Mouse (Mus musculus) spleen, adult 2 months (tissue): ENCODE measurements around the gene Dpysl5. TPM values are rescaled to one million over a fixed set of nuclear protein-coding genes. Genes with fewer than 3 reads are reported as not detected.

ENCODE experiments used
- DNase-seq, 2 experiments: peaks; one replicate each; pipeline versions ENCODE4 v3.0.0 to v3.0.0-alpha.2; 2012 to 2021; ENCODE audit warnings: low spot score in 2 of 2, low read depth in 1 of 2
- H3K27ac ChIP-seq: fragments of 200-500 bp; 2 replicates; pipeline ENCODE4 v1.5.1; 2012; ENCODE audit warnings: low read length, inconsistent platforms; ENCODE audit not compliant: insufficient read depth
- H3K27me3 ChIP-seq: fragments of 200-500 bp; 2 replicates; pipeline ENCODE4 v1.6.1; 2012; ENCODE audit warnings: mild to moderate bottlenecking, moderate library complexity, low read length, inconsistent platforms; ENCODE audit not compliant: control insufficient read depth, insufficient read depth
- H3K36me3 ChIP-seq: fragments of 200-500 bp; 2 replicates; pipeline ENCODE4 v1.6.1; 2012; ENCODE audit warnings: mild to moderate bottlenecking, low read length, inconsistent platforms; ENCODE audit not compliant: control insufficient read depth, insufficient read depth
- H3K4me1 ChIP-seq: fragments of 200-500 bp; 2 replicates; pipeline ENCODE4 v1.6.1; 2011; ENCODE audit warnings: inconsistent platforms; ENCODE audit not compliant: control insufficient read depth, insufficient read depth, insufficient read length
- H3K4me3 ChIP-seq: fragments of 200-500 bp; 2 replicates; pipeline ENCODE4 v1.5.1; 2011; ENCODE audit warnings: mild to moderate bottlenecking, inconsistent platforms; ENCODE audit not compliant: insufficient read depth, insufficient read length; ENCODE audit errors: extremely low read depth
- CTCF ChIP-seq: fragments of 200-500 bp; IDR thresholded peaks from 2 replicates; pipeline ENCODE4 v1.5.1; 2011; ENCODE audit warnings: mild to moderate bottlenecking, inconsistent platforms; ENCODE audit not compliant: insufficient read depth, insufficient read length, insufficient replicate concordance; ENCODE audit errors: extremely low read depth
- POLR2A ChIP-seq: fragments of 200-500 bp; IDR thresholded peaks from 2 replicates; pipeline ENCODE4 v1.6.1; 2011; ENCODE audit warnings: low read depth, low read length, inconsistent platforms
- WGBS: fragments of 180-500 bp; shearing (Covaris S2); methylation state at CpG from one replicate; pipeline ENCODE4 v1.1.7; 2018; 5-methylcytosine and 5-hydroxymethylcytosine counted together
- polyA plus RNA-seq: library from polyadenylated mRNA; depleted of rRNA; stranded (reverse); fragments of >200 nt; gene quantifications from 2 replicates; pipeline ENCODE4 v1.2.3, GENCODE M21; 2012

The Dpysl5 gene
- polyA plus RNA-seq, 1 experiment, result 0.06 TPM

DNA sequence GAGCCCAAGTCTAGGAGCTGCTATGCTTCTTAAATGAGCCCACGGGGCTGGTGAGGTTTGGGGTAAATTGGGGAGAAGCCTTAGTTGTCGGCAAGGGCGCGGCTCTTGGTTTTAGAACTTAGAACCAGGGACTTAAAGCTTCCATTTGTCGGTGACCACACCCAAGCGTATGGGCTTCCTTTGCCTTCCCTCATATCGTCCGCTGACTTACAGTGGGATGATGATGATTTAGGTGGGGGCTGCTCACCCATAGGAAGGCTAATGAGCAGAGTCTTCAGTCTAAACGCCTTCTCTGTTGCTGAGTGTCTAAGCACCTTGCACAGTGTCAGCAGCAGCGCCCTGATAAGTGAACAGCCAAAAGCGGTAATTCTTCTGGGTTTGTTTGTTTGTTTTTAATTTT lies 2.3 kb downstream of the Dpysl5 start:
- TF ChIP-seq CTCF, result no peak
- no peak for TF ChIP-seq POLR2A
- DNase-seq, result no peak
- H3K27me3 ChIP-seq, result peaks cover 23% of the 10 kb centered on the region
- WGBS, result 21% methylated on average over 11 of the region's 11 CpGs
- H3K4me3 ChIP-seq, result no peak overlapping the region
- H3K27ac ChIP-seq, result no peak overlapping the region
- H3K4me1 ChIP-seq, result peaks cover 12% of the 10 kb centered on the region
- no peaks in the 10 kb centered on the region for H3K36me3 ChIP-seq

DNA sequence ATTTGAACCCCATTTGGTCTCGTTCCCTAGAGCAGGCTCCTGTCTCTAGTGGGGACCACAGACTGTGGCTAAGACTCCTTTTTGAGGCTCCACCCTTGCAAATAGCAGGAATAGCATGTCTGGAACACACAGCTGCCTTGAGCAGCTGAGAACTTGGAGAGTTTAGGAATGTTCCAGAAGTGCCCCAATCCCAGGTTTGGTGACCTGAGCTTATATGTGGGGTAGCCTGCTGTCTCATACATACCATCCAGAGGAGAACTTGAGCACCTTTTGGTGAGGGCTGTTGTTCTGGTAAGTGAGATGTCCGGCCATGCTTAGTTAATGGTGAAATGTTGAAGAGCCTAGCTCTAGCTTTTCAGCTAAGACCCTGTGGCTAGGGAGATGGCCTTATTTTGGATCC lies 4.9 kb downstream of the Dpysl5 start:
- peaks cover 20% of the 10 kb centered on the region for H3K27me3 ChIP-seq

GRCm38 (mm10) chr5:30717506-30717905 lies 6.1 kb downstream of the Dpysl5 start:
- Histone ChIP-seq H3K4me1 (peaks cover 2% of the 10 kb centered on the region; the same call in 1 of the 2 replicates), H3K4me3 (no peak overlapping the region), H3K27me3 (peaks cover 10% of the 10 kb centered on the region; the same call in 1 of the 2 replicates), H3K36me3 (no peaks in the 10 kb centered on the region), H3K27ac (no peak overlapping the region)
- DNase-seq, result no peak
- no peak for TF ChIP-seq CTCF
- no peak for TF ChIP-seq POLR2A
- WGBS, result 85% methylated on average over 4 of the region's 4 CpGs

More for the DNA sequence above, 4.9 kb downstream of the Dpysl5 start:
- H3K4me3 ChIP-seq, result no peak overlapping the region
- no peak for DNase-seq
- H3K4me1 ChIP-seq, result peaks cover 9% of the 10 kb centered on the region
- TF ChIP-seq CTCF, result no peak
- no peak for TF ChIP-seq POLR2A
- no peak overlapping the region for H3K27ac ChIP-seq
- no peaks in the 10 kb centered on the region for H3K36me3 ChIP-seq
- WGBS, result 82% methylated on average over 2 of the region's 2 CpGs

- H3K27ac ChIP-seq, result no peak overlapping the region
- H3K4me3 ChIP-seq, result no peak overlapping the region
- H3K36me3 ChIP-seq, result no peaks in the 10 kb centered on the region
- no peak for TF ChIP-seq CTCF
- no peak for TF ChIP-seq POLR2A
- H3K27me3 ChIP-seq, result peaks cover 3% of the 10 kb centered on the region; the same call in 1 of the 2 replicates
- WGBS, result 78% methylated on average over 10 of the region's 10 CpGs
- H3K4me1 ChIP-seq, result 0 out of 2 replicates have a peak, but pooled peaks cover under 1% of the 10 kb centered on the region
- no peak for DNase-seq
Observed at GRCm38 (mm10) chr5:30717991-30718703, 6.8 kb downstream of the Dpysl5 start.

DNA sequence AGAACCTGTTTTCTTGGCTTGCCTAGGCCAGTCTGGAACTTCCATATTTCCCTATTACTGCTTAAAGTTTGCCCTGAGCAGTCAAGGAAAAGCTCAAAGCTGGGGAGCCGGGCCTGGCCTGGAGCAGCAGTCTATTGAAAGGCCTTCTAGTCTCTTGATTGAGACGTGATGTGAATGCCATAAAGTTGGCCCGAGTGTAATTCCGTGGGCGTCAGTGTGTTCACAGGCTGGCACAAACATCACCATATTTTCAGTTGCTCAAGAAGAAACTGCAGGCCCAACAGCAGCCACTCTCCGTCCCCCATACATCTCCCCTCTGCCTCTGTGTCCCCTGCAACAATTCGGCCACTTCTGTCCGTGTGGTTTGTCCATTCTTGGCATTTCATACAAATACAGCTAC lies 10.6 kb downstream of the Dpysl5 start:
- Histone ChIP-seq H3K27me3 (no peaks in the 10 kb centered on the region), H3K4me3 (no peak overlapping the region), H3K36me3 (no peaks in the 10 kb centered on the region), H3K4me1 (no peaks in the 10 kb centered on the region), H3K27ac (no peak overlapping the region)
- TF ChIP-seq POLR2A (no peak), CTCF (no peak)
- DNase-seq, result no peak
- WGBS, result 91% methylated on average over 8 of the region's 8 CpGs

DNA sequence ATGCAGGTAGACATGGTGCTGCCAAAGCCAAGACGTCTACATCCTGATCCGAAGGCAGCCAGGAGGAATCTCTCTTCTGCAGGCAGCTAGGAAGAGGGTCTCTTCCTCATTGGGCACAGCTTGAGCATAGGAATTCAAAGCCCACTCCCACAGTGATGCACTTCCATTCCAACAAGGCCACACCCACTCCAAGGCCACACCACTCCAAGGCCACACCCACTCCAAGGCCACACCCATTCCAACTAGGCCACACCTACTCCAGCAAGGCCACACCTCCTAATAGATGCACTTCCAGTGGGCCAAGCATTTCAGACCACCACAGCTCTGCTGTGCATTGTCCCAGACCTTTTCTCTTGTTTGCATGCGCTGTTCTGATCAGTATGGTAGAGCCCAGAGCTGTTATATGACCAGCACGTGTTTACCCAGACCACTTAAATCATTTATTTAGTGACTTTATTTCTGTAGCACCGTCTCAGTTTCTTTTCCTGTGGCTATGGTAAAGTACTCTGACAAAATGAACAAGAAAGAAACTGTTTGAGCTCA lies 14.9 kb downstream of the Dpysl5 start:
- WGBS, result 89% methylated on average over 5 of the region's 5 CpGs

GRCm38 (mm10) chr5:30732511-30732910 lies 21.1 kb downstream of the Dpysl5 start:
- 94% methylated on average over 7 of the region's 7 CpGs for WGBS
- no peaks in the 10 kb centered on the region for H3K27me3 ChIP-seq
- no peaks in the 10 kb centered on the region for H3K36me3 ChIP-seq
- TF ChIP-seq CTCF (no peak), POLR2A (no peak)
- no peak overlapping the region for H3K4me3 ChIP-seq
- no peak overlapping the region for H3K27ac ChIP-seq
- DNase-seq, result no peak
- H3K4me1 ChIP-seq, result no peaks in the 10 kb centered on the region

More for the DNA sequence above, 14.9 kb downstream of the Dpysl5 start:
- no peak for DNase-seq
- H3K27ac ChIP-seq, result no peak overlapping the region
- no peak overlapping the region for H3K4me3 ChIP-seq
- H3K4me1 ChIP-seq, result no peaks in the 10 kb centered on the region
- H3K27me3 ChIP-seq, result no peaks in the 10 kb centered on the region
- no peaks in the 10 kb centered on the region for H3K36me3 ChIP-seq
- TF ChIP-seq POLR2A (no peak), CTCF (no peak)
